Mouse (Mus musculus) limb, embryonic 13.5 days (tissue): ENCODE data around the gene Pip4k2b. TPM values are rescaled to one million over a fixed set of nuclear protein-coding genes. Genes with fewer than 3 reads are reported as not detected.
"Not testable (repeated sequence)": the region's sequence is repeated elsewhere in the genome, so short reads cannot be mapped to it uniquely, and the experiment has no call there.

Experiments used
- ATAC-seq: fragments of 200-750 bp; cut with Nextera tagmentation; 2 replicates; pipeline ENCODE4 v1.8.0; 2017; ENCODE audit warnings: low read depth, moderate number of reproducible peaks, moderate TSS enrichment; ENCODE audit not compliant: low FRiP score
- H3K27ac ChIP-seq: fragments of 300-500 bp; sonication (generic); 2 replicates; pipeline ENCODE4 v1.5.1; 2015; ENCODE audit warnings: inconsistent platforms, mild to moderate bottlenecking, moderate library complexity
- H3K27me3 ChIP-seq: fragments of 300-500 bp; sonication (generic); 2 replicates; pipeline ENCODE4 v1.6.1; 2015; ENCODE audit warnings: mild to moderate bottlenecking, inconsistent platforms
- H3K36me3 ChIP-seq: fragments of 300-500 bp; sonication (generic); 2 replicates; pipeline ENCODE4 v1.6.1; 2015; ENCODE audit warnings: inconsistent platforms, mild to moderate bottlenecking, moderate library complexity
- H3K4me1 ChIP-seq: fragments of 300-500 bp; sonication (generic); 2 replicates; pipeline ENCODE4 v1.6.1; 2015; ENCODE audit warnings: inconsistent platforms
- H3K4me2 ChIP-seq: fragments of 300-500 bp; sonication (generic); replicated peaks from 2 replicates; pipeline ENCODE4 v1.6.1; 2015; ENCODE audit warnings: inconsistent platforms, mild to moderate bottlenecking, moderate library complexity
- H3K4me3 ChIP-seq: fragments of 300-500 bp; sonication (generic); 2 replicates; pipeline ENCODE4 v1.5.1; 2015; ENCODE audit warnings: moderate library complexity, mild to moderate bottlenecking, inconsistent platforms
- H3K9ac ChIP-seq: fragments of 300-500 bp; sonication (generic); 2 replicates; pipeline ENCODE4 v1.6.1; 2015; ENCODE audit warnings: mild to moderate bottlenecking, inconsistent platforms
- H3K9me3 ChIP-seq: fragments of 300-500 bp; sonication (generic); 2 replicates; pipeline ENCODE4 v1.6.1; 2016; ENCODE audit warnings: inconsistent platforms
- WGBS: fragments of 180-500 bp; shearing (Covaris S2); methylation state at CpG from one replicate; pipeline ENCODE4 v1.1.7; 2015; 5-methylcytosine and 5-hydroxymethylcytosine counted together
- polyA plus RNA-seq: library from polyadenylated mRNA; unstranded; fragments of >200 nt; fragmentation: Nextera tagmentation; extraction: Ambion mirVana; gene quantifications from 2 replicates; pipeline ENCODE4 v1.2.1, GENCODE M21; 2015

Gene Pip4k2b
- polyA plus RNA-seq, 1 experiment from 2014 or later = 2.8 TPM

- Histone ChIP-seq H3K4me3 (no peak overlapping the region), H3K27me3 (no peaks in the 10 kb centered on the region), H3K27ac (no peak overlapping the region), H3K4me2 (no peak overlapping the region), H3K4me1 (no peaks in the 10 kb centered on the region), H3K9me3 (no peaks in the 10 kb centered on the region), H3K9ac (no peak overlapping the region), H3K36me3 (peaks cover 80% of the 10 kb centered on the region)
- WGBS = 78% methylated on average over 13 of the region's 13 CpGs
- no peak for ATAC-seq
Measured at GRCm38 (mm10) chr11:97711200-97711900, 33.2 kb downstream of the Pip4k2b start.

DNA sequence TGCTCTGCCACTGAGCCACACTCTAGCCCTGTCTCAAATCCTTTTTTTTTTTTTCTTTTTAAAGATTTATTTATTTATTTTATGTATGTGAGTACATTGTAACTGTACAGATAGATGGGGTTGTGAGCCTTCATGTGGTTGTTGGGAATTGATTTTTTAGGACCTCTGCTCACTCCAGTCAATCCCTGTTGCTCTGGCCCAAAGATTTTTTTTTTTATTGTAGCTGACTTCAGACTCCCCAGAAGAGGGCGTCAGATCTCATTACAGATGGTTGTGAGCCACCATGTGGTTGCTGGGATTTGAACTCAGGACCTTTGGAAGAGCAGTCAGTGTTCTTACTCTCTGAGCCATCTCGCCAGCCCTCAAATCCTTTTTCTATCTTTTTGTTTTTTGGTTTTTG is 34.4 kb downstream of the Pip4k2b start:
- H3K4me2 ChIP-seq, H3K9me3 ChIP-seq, H3K9ac ChIP-seq, H3K27me3 ChIP-seq, ATAC-seq, H3K27ac ChIP-seq, H3K4me3 ChIP-seq, H3K4me1 ChIP-seq: not testable (repeated sequence)
- peaks cover 86% of the 10 kb centered on the region for H3K36me3 ChIP-seq
- WGBS = 79% methylated on average over 2 of the region's 2 CpGs

GRCm38 (mm10) chr11:97703039-97703826 is 41.3 kb downstream of the Pip4k2b start, which contains the start of gene Psmb3:
Psmb3 (plus strand) TSS chr11:97703399.
- Histone ChIP-seq H3K36me3 (peaks cover 34% of the 10 kb centered on the region), H3K27ac (peak within 1 kb of the TSS; percentile 87), H3K9ac (peak within 1 kb of the TSS; percentile 88), H3K4me2 (peak within 1 kb of the TSS; percentile 90), H3K4me1 (peaks cover 28% of the 10 kb centered on the region), H3K27me3 (no peaks in the 10 kb centered on the region), H3K9me3 (no peaks in the 10 kb centered on the region), H3K4me3 (peak within 1 kb of the TSS; percentile 89)
- peak; percentile 92 for ATAC-seq
- under 1% methylated on average over 35 of the region's 35 CpGs for WGBS

- H3K27me3 ChIP-seq = no peaks in the 10 kb centered on the region
- H3K4me1 ChIP-seq = peaks cover 36% of the 10 kb centered on the region
- H3K36me3 ChIP-seq = peaks cover 26% of the 10 kb centered on the region
- H3K4me3 ChIP-seq = peak overlapping the region; percentile 89
- peak overlapping the region; percentile 87 for H3K27ac ChIP-seq
- H3K9me3 ChIP-seq = no peaks in the 10 kb centered on the region
- H3K9ac ChIP-seq = peak overlapping the region; percentile 72
- H3K4me2 ChIP-seq = peak overlapping the region; percentile 90
- ATAC-seq = no peak
- 0% methylated on average over 24 of the region's 24 CpGs for WGBS
Measured at GRCm38 (mm10) chr11:97702393-97702745, 42.1 kb downstream of the Pip4k2b start.

GRCm38 (mm10) chr11:97701581-97702392 is 42.7 kb downstream of the Pip4k2b start:
- Histone ChIP-seq H3K9ac (no peak overlapping the region; the same call in 1 of the 2 replicates), H3K27me3 (no peaks in the 10 kb centered on the region), H3K4me1 (peaks cover 42% of the 10 kb centered on the region), H3K4me2 (peak overlapping the region; percentile 90), H3K27ac (peak overlapping the region; percentile 87; the same call in 1 of the 2 replicates), H3K9me3 (no peaks in the 10 kb centered on the region), H3K4me3 (peak overlapping the region; percentile 89), H3K36me3 (peaks cover 20% of the 10 kb centered on the region)
- no peak for ATAC-seq
- 52% methylated on average over 15 of the region's 15 CpGs for WGBS

GRCm38 (mm10) chr11:97700746-97701580 is 43.5 kb downstream of the Pip4k2b start:
- no peak for ATAC-seq
- Histone ChIP-seq H3K27ac (peak overlapping the region; percentile 99), H3K36me3 (peaks cover 12% of the 10 kb centered on the region), H3K9me3 (no peaks in the 10 kb centered on the region), H3K27me3 (no peaks in the 10 kb centered on the region), H3K4me1 (peaks cover 51% of the 10 kb centered on the region), H3K4me2 (peak overlapping the region; percentile 90), H3K9ac (peak overlapping the region; percentile 90), H3K4me3 (peak overlapping the region; percentile 89)
- 15% methylated on average over 30 of the region's 30 CpGs for whole genome bisulfite sequencing

GRCm38 (mm10) chr11:97700003-97700745 is 44.3 kb downstream of the Pip4k2b start, which contains the start of gene Pcgf2:
Pcgf2 (minus strand) TSS chr11:97700497.
- Histone ChIP-seq H3K36me3 (peaks cover 6% of the 10 kb centered on the region; the same call in 1 of the 2 replicates), H3K9ac (peak within 1 kb of the TSS; percentile 94), H3K27ac (peak within 1 kb of the TSS; percentile 99), H3K27me3 (no peaks in the 10 kb centered on the region), H3K4me1 (peaks cover 58% of the 10 kb centered on the region), H3K4me3 (peak within 1 kb of the TSS; percentile 89), H3K4me2 (peak within 1 kb of the TSS; percentile 90), H3K9me3 (no peaks in the 10 kb centered on the region)
- WGBS = under 1% methylated on average over 85 of the region's 85 CpGs
- ATAC-seq = peak; percentile 3

DNA sequence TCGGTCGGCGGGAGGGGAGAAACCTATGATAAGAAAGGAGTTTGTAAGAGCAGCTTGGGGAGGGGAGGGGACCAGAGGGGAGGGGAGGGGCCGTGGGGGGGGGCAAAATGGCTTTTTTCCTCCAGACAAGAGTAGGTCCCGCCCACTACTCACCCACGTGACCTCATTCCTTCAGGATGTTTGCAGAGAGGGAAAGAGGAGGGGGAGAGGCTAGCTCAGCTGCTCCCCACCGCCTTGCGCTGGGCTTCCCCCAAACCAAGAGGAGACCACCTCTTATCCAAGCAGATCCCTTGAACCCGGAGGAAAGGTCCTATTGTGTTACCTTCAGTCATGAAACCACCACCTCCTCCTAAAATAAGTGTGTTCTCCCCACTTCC is 44.9 kb downstream of the Pip4k2b start:
- H3K27ac ChIP-seq = peak overlapping the region; percentile 99
- 0% methylated on average over 5 of the region's 9 CpGs for WGBS
- peak overlapping the region; percentile 90 for H3K4me2 ChIP-seq
- no peaks in the 10 kb centered on the region for H3K9me3 ChIP-seq
- ATAC-seq = peak; percentile 38
- H3K9ac ChIP-seq = peak overlapping the region; percentile 94
- H3K4me3 ChIP-seq = peak overlapping the region; percentile 89
- H3K36me3 ChIP-seq = peaks cover 6% of the 10 kb centered on the region; the same call in 1 of the 2 replicates
- H3K27me3 ChIP-seq = no peaks in the 10 kb centered on the region
- H3K4me1 ChIP-seq = peaks cover 62% of the 10 kb centered on the region

GRCm38 (mm10) chr11:97698741-97699611 is 45.5 kb downstream of the Pip4k2b start:
- H3K4me1 ChIP-seq = peaks cover 62% of the 10 kb centered on the region
- peak overlapping the region; percentile 90 for H3K4me2 ChIP-seq
- H3K9ac ChIP-seq = peak overlapping the region; percentile 94
- H3K9me3 ChIP-seq = no peaks in the 10 kb centered on the region
- H3K27ac ChIP-seq = peak overlapping the region; percentile 99
- peak overlapping the region; percentile 89 for H3K4me3 ChIP-seq
- ATAC-seq = no peak
- WGBS = under 1% methylated on average over 58 of the region's 63 CpGs
- no peaks in the 10 kb centered on the region for H3K27me3 ChIP-seq
- H3K36me3 ChIP-seq = peaks cover 5% of the 10 kb centered on the region; the same call in 1 of the 2 replicates
